Mouse (Mus musculus) heart, embryonic 15.5 days (tissue): Measurements from ENCODE around the gene Scn9a. TPM values are rescaled to one million over a fixed set of nuclear protein-coding genes. Genes with fewer than 3 reads are reported as not detected.
A peak's percentile ranks its signal among the peaks of the same experiment; 100 is the strongest.

ENCODE experiments used
- ATAC-seq: fragments of 200-750 bp; cut with Nextera tagmentation; replicated peaks from 2 replicates; pipeline ENCODE4 v1.8.0; 2017; ENCODE audit warnings: low read depth, moderate TSS enrichment; ENCODE audit not compliant: insufficient number of reproducible peaks, insufficient read depth, low FRiP score
- H3K27ac ChIP-seq: fragments of 300-500 bp; sonication (generic); 2 replicates; pipeline ENCODE4 v1.5.1; 2015; ENCODE audit warnings: mild to moderate bottlenecking, inconsistent platforms
- H3K27me3 ChIP-seq: fragments of 300-500 bp; sonication (generic); 2 replicates; pipeline ENCODE4 v1.6.1; 2015; ENCODE audit warnings: inconsistent platforms
- H3K36me3 ChIP-seq: fragments of 300-500 bp; sonication (generic); 2 replicates; pipeline ENCODE4 v1.6.1; 2015; ENCODE audit warnings: mild to moderate bottlenecking, inconsistent platforms
- H3K4me1 ChIP-seq: fragments of 300-500 bp; sonication (generic); replicated peaks from 2 replicates; pipeline ENCODE4 v1.6.1; 2015; ENCODE audit warnings: inconsistent platforms
- H3K4me2 ChIP-seq: fragments of 300-500 bp; sonication (generic); 2 replicates; pipeline ENCODE4 v1.6.1; 2015; ENCODE audit warnings: inconsistent platforms, mild to moderate bottlenecking, moderate library complexity
- H3K4me3 ChIP-seq: fragments of 300-500 bp; sonication (generic); 2 replicates; pipeline ENCODE4 v1.5.1; 2015; ENCODE audit warnings: mild to moderate bottlenecking, inconsistent platforms
- H3K9ac ChIP-seq: fragments of 300-500 bp; sonication (generic); 2 replicates; pipeline ENCODE4 v1.6.1; 2015; ENCODE audit warnings: mild to moderate bottlenecking, inconsistent platforms
- H3K9me3 ChIP-seq: fragments of 300-500 bp; sonication (generic); replicated peaks from 2 replicates; pipeline ENCODE4 v1.6.1; 2016; ENCODE audit warnings: inconsistent platforms
- WGBS: fragments of 180-500 bp; shearing (Covaris S2); methylation state at CpG from one replicate; pipeline ENCODE4 v1.1.7; 2015; ENCODE audit warnings: mixed read lengths; 5-methylcytosine and 5-hydroxymethylcytosine counted together
- polyA plus RNA-seq: library from polyadenylated mRNA; unstranded; fragments of >200 nt; fragmentation: Nextera tagmentation; extraction: Ambion mirVana; gene quantifications from 2 replicates; pipeline ENCODE4 v1.2.1, GENCODE M21; 2015

The Scn9a gene
- polyA plus RNA-seq, 1 experiment from 2014 or later: 0.10 TPM

GRCm38 (mm10) chr2:66462458-66462857 is 172.3 kb downstream of the Scn9a start:
- no peak for ATAC-seq
- no peak overlapping the region for H3K9ac ChIP-seq
- 84% methylated on average over 1 of the region's 1 CpGs for WGBS
- no peaks in the 10 kb centered on the region for H3K9me3 ChIP-seq
- no peak overlapping the region for H3K4me2 ChIP-seq
- no peaks in the 10 kb centered on the region for H3K36me3 ChIP-seq
- H3K27ac ChIP-seq: no peak overlapping the region
- H3K4me1 ChIP-seq: no peaks in the 10 kb centered on the region
- no peaks in the 10 kb centered on the region for H3K27me3 ChIP-seq
- H3K4me3 ChIP-seq: no peak overlapping the region

GRCm38 (mm10) chr2:66440711-66441110 is 194.1 kb downstream of the Scn9a start, which contains the start of gene Scn1a:
TSS of gene Scn1a (minus strand) at chr2:66440840.
- peaks cover 3% of the 10 kb centered on the region; the same call in 1 of the 2 replicates for H3K4me1 ChIP-seq
- H3K9me3 ChIP-seq: no peaks in the 10 kb centered on the region
- peak within 1 kb of the TSS; percentile 33 for H3K4me3 ChIP-seq
- ATAC-seq: no peak
- 6% methylated on average over 7 of the region's 7 CpGs for WGBS
- no peaks in the 10 kb centered on the region for H3K36me3 ChIP-seq
- H3K4me2 ChIP-seq: peak within 1 kb of the TSS; percentile 64
- 0 out of 2 replicates have a peak, but pooled peaks cover 5% of the 10 kb centered on the region for H3K27me3 ChIP-seq
- no peak within 1 kb of the TSS for H3K9ac ChIP-seq
- H3K27ac ChIP-seq: no peak within 1 kb of the TSS

GRCm38 (mm10) chr2:66439764-66440471 is 194.8 kb downstream of the Scn9a start:
- H3K4me2 ChIP-seq: peak overlapping the region; percentile 64

GRCm38 (mm10) chr2:66436286-66436685 is 198.5 kb downstream of the Scn9a start:
- Histone ChIP-seq H3K9ac (no peak overlapping the region), H3K4me2 (no peak overlapping the region), H3K4me1 (peaks cover 3% of the 10 kb centered on the region; the same call in 1 of the 2 replicates), H3K9me3 (no peaks in the 10 kb centered on the region), H3K4me3 (no peak overlapping the region), H3K27ac (no peak overlapping the region), H3K36me3 (no peaks in the 10 kb centered on the region), H3K27me3 (0 out of 2 replicates have a peak, but pooled peaks cover 5% of the 10 kb centered on the region)
- no peak for ATAC-seq
- 62% methylated on average over 3 of the region's 3 CpGs for WGBS

More at GRCm38 (mm10) chr2:66439764-66440471, 194.8 kb downstream of the Scn9a start:
- Histone ChIP-seq H3K36me3 (no peaks in the 10 kb centered on the region), H3K27ac (no peak overlapping the region), H3K9me3 (no peaks in the 10 kb centered on the region), H3K9ac (no peak overlapping the region), H3K4me1 (peaks cover 3% of the 10 kb centered on the region; the same call in 1 of the 2 replicates), H3K27me3 (0 out of 2 replicates have a peak, but pooled peaks cover 5% of the 10 kb centered on the region), H3K4me3 (peak overlapping the region; percentile 33)
- 9% methylated on average over 21 of the region's 21 CpGs for WGBS
- ATAC-seq: no peak

Other genes starting within 250 kb of the Scn9a start
- 0.10 TPM in 2 replicates for gene Scn1a, start 194.1 kb downstream of the Scn9a start, polyA plus RNA-seq
- gene Scn7a, start 150.0 kb upstream of the Scn9a start, polyA plus RNA-seq: 1.6 and 2.0 TPM in 2 replicates